Mouse (Mus musculus) urinary bladder, postnatal 0 days (tissue): ENCODE data around the gene Crtam. TPM values are rescaled to one million over a fixed set of nuclear protein-coding genes. Genes with fewer than 3 reads are reported as not detected.

Source experiments
- polyA plus RNA-seq: library from polyadenylated mRNA; unstranded; fragments of >200 nt; fragmentation: Nextera tagmentation; extraction: Ambion mirVana; gene quantifications from 2 replicates; pipeline ENCODE4 v1.2.1, GENCODE M21; 2015

Gene Crtam
- polyA plus RNA-seq = not detected in 2 replicates

DNA sequence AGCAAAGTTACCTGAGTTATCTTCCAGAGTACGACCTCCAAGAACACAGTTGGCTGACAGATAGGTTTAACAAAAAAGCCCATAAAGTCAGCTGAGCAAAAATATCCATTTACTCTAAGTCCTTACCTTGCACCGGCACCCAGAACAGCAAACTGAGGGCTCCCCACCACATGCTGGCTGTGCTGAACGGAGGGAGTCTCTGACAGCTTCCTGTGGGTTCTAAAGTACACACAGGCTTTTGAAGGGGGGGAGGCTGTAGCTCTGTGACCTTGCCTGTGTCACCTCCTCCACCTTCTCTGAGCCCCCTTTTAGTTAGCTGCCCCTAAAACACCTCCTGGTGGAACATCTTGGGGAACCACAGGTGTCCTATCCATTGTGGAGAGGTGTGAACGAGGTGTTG is at the start of gene Crtam:
TSS of gene Crtam (minus strand) at position 214 of the 400 bp plus-strand sequence.

DNA sequence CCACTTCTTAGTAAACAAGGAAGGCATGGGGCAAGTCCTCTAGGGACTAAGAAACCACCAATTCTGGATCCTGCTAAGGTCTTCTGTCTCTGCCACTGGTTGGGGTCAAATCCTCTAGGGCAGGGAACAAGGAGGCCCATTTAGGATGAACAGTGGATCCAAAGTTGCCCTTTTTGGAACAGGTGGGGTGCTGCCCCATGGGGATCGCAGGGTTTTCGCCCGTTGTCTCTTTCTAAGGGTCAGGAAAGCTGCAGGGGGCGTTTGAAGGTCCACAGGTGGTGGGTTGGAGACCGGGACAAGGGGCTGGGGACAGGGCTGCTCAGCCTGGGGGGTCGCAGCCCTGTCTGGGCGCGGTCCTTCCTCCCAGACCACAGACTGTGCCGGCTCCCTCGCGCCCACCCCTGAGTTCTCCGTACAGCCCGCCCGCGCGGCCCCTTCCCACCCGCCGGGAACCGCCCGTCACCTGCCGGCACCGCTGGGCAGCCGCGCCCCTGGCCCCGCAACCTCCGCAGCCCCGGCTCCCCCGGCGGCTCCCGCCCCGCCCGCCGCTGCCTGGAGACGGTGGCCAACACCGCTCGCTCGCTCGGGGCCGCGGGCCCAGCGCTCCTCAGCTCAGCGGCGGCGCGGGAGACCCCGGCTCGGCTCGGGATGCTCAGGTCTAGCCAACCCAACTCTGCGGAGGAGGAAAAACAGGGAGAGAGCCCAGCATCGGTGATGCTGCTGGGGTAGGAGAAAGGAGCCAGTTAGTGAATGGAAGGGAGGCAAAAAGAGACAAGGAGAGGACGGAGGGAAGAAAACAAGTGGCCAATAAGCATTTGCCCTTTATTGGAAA is 40.6 kb downstream of the Crtam start, which contains the start of gene Jhy:
TSS of gene Jhy (minus strand) at position 533 of the 832 bp plus-strand sequence.

Other genes starting within 250 kb of the Crtam start
- 1,483 and 1,719 TPM in 2 replicates for gene Hspa8, start 203.6 kb downstream of the Crtam start, polyA plus RNA-seq
- not detected in 2 replicates for gene Bsx, start 130.5 kb downstream of the Crtam start, polyA plus RNA-seq
- gene Jhy, start 40.5 kb downstream of the Crtam start, polyA plus RNA-seq = not detected in 2 replicates
- 3.5 and 4.6 TPM in 2 replicates for gene Ubash3b, start 157.1 kb upstream of the Crtam start, polyA plus RNA-seq